Mouse (Mus musculus) CH12.LX (cell line): Measurements from ENCODE around the gene Csrnp1. TPM values are rescaled to one million over a fixed set of nuclear protein-coding genes. Genes with fewer than 3 reads are reported as not detected.

Experiments
- DNase-seq: peaks from one replicate; pipeline ENCODE4 v3.0.0-alpha.2; 2013; ENCODE audit errors: extremely low read depth
- H3K27ac ChIP-seq: 2 replicates; pipeline ENCODE4 v1.5.1; 2012; ENCODE audit warnings: low read depth, mild to moderate bottlenecking, control low read depth, moderate library complexity; ENCODE audit not compliant: insufficient read depth
- H3K27me3 ChIP-seq: replicated peaks from 2 replicates; pipeline ENCODE3; 2012; ENCODE audit warnings: inconsistent platforms
- H3K36me3 ChIP-seq, 2 experiments: replicated peaks in 1 of 2; 2 replicates each; pipeline versions ENCODE3 to v1.6.1; 2012; ENCODE audit warnings: inconsistent platforms in 1 of 2, low read length in 1 of 2, mild to moderate bottlenecking in 1 of 2, mixed read lengths in 1 of 2, moderate library complexity in 1 of 2; ENCODE audit not compliant: control insufficient read depth in 1 of 2, insufficient read depth in 1 of 2
- H3K4me1 ChIP-seq, 2 experiments: 2 replicates each; pipeline ENCODE4 v1.6.1; 2012; ENCODE audit warnings: inconsistent platforms in 1 of 2, moderate library complexity in 1 of 2; ENCODE audit not compliant: insufficient read depth in 2 of 2, control insufficient read depth in 1 of 2
- H3K4me2 ChIP-seq: 2 replicates; pipeline ENCODE4 v1.6.1; 2012; ENCODE audit warnings: low read depth, mild to moderate bottlenecking, control low read depth; ENCODE audit not compliant: poor library complexity, insufficient read depth, severe bottlenecking
- H3K4me3 ChIP-seq, 3 experiments: fragments of 150-350 bp in 1 of 3; sonication (generic) in 1 of 3; replicated peaks in 1 of 3; 2 replicates each; pipeline versions ENCODE3 to v1.5.1; 2011 to 2012; ENCODE audit warnings: low read depth in 2 of 3, low read length in 2 of 3, mild to moderate bottlenecking in 2 of 3, moderate library complexity in 2 of 3, control low read depth in 1 of 3, improper control_type of control experiment in 1 of 3, inconsistent platforms in 1 of 3, mixed read lengths in 1 of 3; ENCODE audit not compliant: poor library complexity in 1 of 3
- H3K79me2 ChIP-seq: replicated peaks from 2 replicates; pipeline ENCODE4 v1.6.1; 2012; ENCODE audit warnings: mild to moderate bottlenecking, moderate library complexity; ENCODE audit not compliant: control insufficient read depth, poor library complexity, insufficient read depth, severe bottlenecking; ENCODE audit errors: extremely low read depth
- H3K9ac ChIP-seq: 2 replicates; pipeline ENCODE4 v1.6.1; 2012; ENCODE audit warnings: low read depth, mild to moderate bottlenecking, control low read depth, moderate library complexity; ENCODE audit not compliant: insufficient read depth
- H3K9me3 ChIP-seq: replicated peaks from 2 replicates; pipeline ENCODE3; 2012; ENCODE audit warnings: low read length, inconsistent platforms, mixed read lengths
- BHLHE40 ChIP-seq: IDR thresholded peaks from 2 replicates; pipeline ENCODE4 v1.6.1; 2011; ENCODE audit warnings: mild to moderate bottlenecking, low read depth, low read length, improper control_type of control experiment
- CHD1 ChIP-seq: IDR thresholded peaks from 2 replicates; pipeline ENCODE4 v1.6.1; 2012; ENCODE audit warnings: low read depth, low read length, improper control_type of control experiment, inconsistent platforms
- CHD2 ChIP-seq: IDR thresholded peaks from 2 replicates; pipeline ENCODE4 v1.6.1; 2011; ENCODE audit warnings: low read length, improper control_type of control experiment
- CTCF ChIP-seq, 2 experiments: IDR thresholded peaks in 1 of 2; conservative IDR thresholded peaks in 1 of 2; 2 replicates each; pipeline ENCODE4 v1.5.1; 2011 to 2012; ENCODE audit warnings: low read depth in 2 of 2, low read length in 2 of 2, improper control_type of control experiment in 1 of 2, inconsistent platforms in 1 of 2, mild to moderate bottlenecking in 1 of 2, moderate library complexity in 1 of 2
- ELF1 ChIP-seq: IDR thresholded peaks from 2 replicates; pipeline ENCODE4 v1.6.1; 2014; ENCODE audit warnings: low read depth, mild to moderate bottlenecking, inconsistent platforms, low read length, improper control_type of control experiment
- EP300 ChIP-seq: IDR thresholded peaks from 2 replicates; pipeline ENCODE4 v1.6.1; 2011; ENCODE audit warnings: low read length, improper control_type of control experiment
- ETS1 ChIP-seq: conservative IDR thresholded peaks from 2 replicates; pipeline ENCODE4 v1.6.1; 2012; ENCODE audit warnings: low read depth, mild to moderate bottlenecking, inconsistent platforms, low read length, improper control_type of control experiment, moderate library complexity
- GABPA ChIP-seq: IDR thresholded peaks from 2 replicates; pipeline ENCODE4 v1.6.1; 2012; ENCODE audit warnings: low read depth, low read length, improper control_type of control experiment, inconsistent platforms; ENCODE audit not compliant: insufficient replicate concordance
- IRF4 ChIP-seq: IDR thresholded peaks from 2 replicates; pipeline ENCODE4 v1.6.1; 2014; ENCODE audit warnings: low read depth, mild to moderate bottlenecking, inconsistent platforms, low read length, improper control_type of control experiment
- JUN ChIP-seq: IDR thresholded peaks from 2 replicates; pipeline ENCODE4 v1.6.1; 2011; ENCODE audit warnings: low read depth, mild to moderate bottlenecking, low read length, improper control_type of control experiment, moderate library complexity; ENCODE audit not compliant: insufficient read depth
- JUND ChIP-seq: conservative IDR thresholded peaks from 2 replicates; pipeline ENCODE4 v1.6.1; 2011; ENCODE audit warnings: low read depth, low read length, improper control_type of control experiment
- KAT2A ChIP-seq: IDR thresholded peaks from 2 replicates; pipeline ENCODE4 v1.6.1; 2012; ENCODE audit warnings: low read length, improper control_type of control experiment, inconsistent platforms; ENCODE audit not compliant: insufficient replicate concordance
- MAFK ChIP-seq: IDR thresholded peaks from 2 replicates; pipeline ENCODE4 v1.6.1; 2011; ENCODE audit warnings: low read length, improper control_type of control experiment; ENCODE audit not compliant: insufficient replicate concordance
- MAX ChIP-seq: IDR thresholded peaks from 2 replicates; pipeline ENCODE4 v1.6.1; 2011; ENCODE audit warnings: low read length, improper control_type of control experiment
- MEF2A ChIP-seq: IDR thresholded peaks from 2 replicates; pipeline ENCODE4 v1.6.1; 2014; ENCODE audit warnings: low read depth, mild to moderate bottlenecking, inconsistent platforms, low read length, improper control_type of control experiment, borderline replicate concordance
- MXI1 ChIP-seq: IDR thresholded peaks from 2 replicates; pipeline ENCODE4 v1.6.1; 2011; ENCODE audit warnings: mild to moderate bottlenecking, low read depth, low read length, improper control_type of control experiment
- PAX5 ChIP-seq: IDR thresholded peaks from 2 replicates; pipeline ENCODE4 v1.6.1; 2012; ENCODE audit warnings: low read length, inconsistent platforms, mixed read lengths
- POLR2A ChIP-seq: IDR thresholded peaks from 2 replicates; pipeline ENCODE4 v1.6.1; 2011; ENCODE audit warnings: low read depth, mild to moderate bottlenecking, improper control_type of control experiment, low read length
- POLR2AphosphoS2 ChIP-seq: IDR thresholded peaks from 2 replicates; pipeline ENCODE4 v1.6.1; 2011; ENCODE audit warnings: low read depth, low read length, improper control_type of control experiment
- RAD21 ChIP-seq: IDR thresholded peaks from 2 replicates; pipeline ENCODE4 v1.6.1; 2011; ENCODE audit warnings: low read depth, mild to moderate bottlenecking, low read length, improper control_type of control experiment, moderate library complexity
- RCOR1 ChIP-seq: conservative IDR thresholded peaks from 2 replicates; pipeline ENCODE4 v1.6.1; 2012; ENCODE audit warnings: low read depth, mild to moderate bottlenecking, inconsistent platforms, low read length, improper control_type of control experiment
- SIN3A ChIP-seq: IDR thresholded peaks from 2 replicates; pipeline ENCODE4 v1.6.1; 2012; ENCODE audit warnings: low read length, improper control_type of control experiment, inconsistent platforms
- TBP ChIP-seq: conservative IDR thresholded peaks from 2 replicates; pipeline ENCODE4 v1.6.1; 2011; ENCODE audit warnings: low read depth, low read length, improper control_type of control experiment
- TCF12 ChIP-seq: IDR thresholded peaks from 2 replicates; pipeline ENCODE4 v1.6.1; 2014; ENCODE audit warnings: low read depth, mild to moderate bottlenecking, inconsistent platforms, low read length, improper control_type of control experiment
- UBTF ChIP-seq: IDR thresholded peaks from 2 replicates; pipeline ENCODE4 v1.6.1; 2012; ENCODE audit warnings: low read depth, mild to moderate bottlenecking, inconsistent platforms, low read length, improper control_type of control experiment, moderate library complexity
- USF1 ChIP-seq: IDR thresholded peaks from 2 replicates; pipeline ENCODE4 v1.6.1; 2014; ENCODE audit warnings: low read depth, mild to moderate bottlenecking, inconsistent platforms, low read length, improper control_type of control experiment
- USF2 ChIP-seq: conservative IDR thresholded peaks from 2 replicates; pipeline ENCODE4 v1.6.1; 2011; ENCODE audit warnings: low read depth, low read length, improper control_type of control experiment
- ZC3H11A ChIP-seq: IDR thresholded peaks from 2 replicates; pipeline ENCODE4 v1.6.1; 2012; ENCODE audit warnings: low read depth, mild to moderate bottlenecking, inconsistent platforms, low read length, improper control_type of control experiment
- ZKSCAN1 ChIP-seq: IDR thresholded peaks from 2 replicates; pipeline ENCODE4 v1.6.1; 2012; ENCODE audit warnings: low read depth, inconsistent platforms, low read length, improper control_type of control experiment, borderline replicate concordance
- ZMIZ1 ChIP-seq: IDR thresholded peaks from 2 replicates; pipeline ENCODE4 v1.6.1; 2012; ENCODE audit warnings: low read depth, mild to moderate bottlenecking, inconsistent platforms, low read length, improper control_type of control experiment
- ZNF384 ChIP-seq: IDR thresholded peaks from 2 replicates; pipeline ENCODE4 v1.6.1; 2012; ENCODE audit warnings: low read depth, low read length, improper control_type of control experiment, inconsistent platforms
- dilution Hi-C: fragments of 300-500 bp; cut with MboI; formaldehyde crosslinking; loops from 2 replicates; pipeline ENCODE4 v1.14.3; 2020; ENCODE audit warnings: low sequenced_read_pairs; ENCODE audit not compliant: extremely low pct_unique_long_range_greater_than_20kb, extremely low pct_ligation_motif_present
- in situ Hi-C: fragments of 300-500 bp; cut with MboI; formaldehyde crosslinking; loops from 3 replicates; pipeline ENCODE4 v1.14.3; 2019; ENCODE audit warnings: low sequenced_read_pairs, low pct_ligation_motif_present, low pct_unique_long_range_greater_than_20kb, mixed read lengths
- polyA plus RNA-seq: library from polyadenylated mRNA; unstranded; fragments of >175 nt; gene quantifications from 2 replicates; pipeline ENCODE4 v1.2.1, GENCODE M21; 2012; ENCODE audit warnings: low read depth; ENCODE audit not compliant: insufficient read length
- total RNA-seq, 2 experiments: library from RNA; depleted of rRNA; stranded (reverse); fragments of 300-350 nt in 1 of 2; fragments of >200 nt in 1 of 2; gene quantifications; 2 replicates each; pipeline ENCODE4 v1.2.3; 2012 to 2014

Gene Csrnp1
- total and polyA plus RNA-seq, 3 experiments = 7.8 to 15.5 (median 8.6) TPM

GRCm38 (mm10) chr9:120002893-120003292 lies 18.4 kb upstream of the Csrnp1 start:
- H3K79me2 ChIP-seq = no peaks in the 10 kb centered on the region
- in situ Hi-C loops = no loop called here
- dilution Hi-C loops = no loop called here
- H3K4me3 ChIP-seq = no peak overlapping the region
- no peak for TF ChIP-seq RCOR1
- TF ChIP-seq ZKSCAN1 = no peak
- TF ChIP-seq RAD21 = no peak
- no peak for TF ChIP-seq PAX5
- no peak for TF ChIP-seq JUND
- no peak for TF ChIP-seq CHD2
- no peak for TF ChIP-seq POLR2A
- TF ChIP-seq EP300 = no peak
- TF ChIP-seq UBTF = no peak
- TF ChIP-seq TBP = no peak
- TF ChIP-seq USF1 = no peak
- TF ChIP-seq SIN3A = no peak
- TF ChIP-seq ETS1 = no peak
- no peak for TF ChIP-seq TCF12
- no peak for TF ChIP-seq JUN
- TF ChIP-seq BHLHE40 = no peak
- TF ChIP-seq POLR2AphosphoS2 = no peak
- H3K27ac ChIP-seq = no peak overlapping the region
- H3K9ac ChIP-seq = no peak overlapping the region
- peaks cover 24% of the 10 kb centered on the region for H3K27me3 ChIP-seq
- peaks cover 9% of the 10 kb centered on the region in 2 experiments; a peak in 2 of 4 replicates for H3K4me1 ChIP-seq
- no peaks in the 10 kb centered on the region for H3K36me3 ChIP-seq
- no peak overlapping the region for H3K4me2 ChIP-seq
- DNase-seq = no peak
- peaks cover 10% of the 10 kb centered on the region for H3K9me3 ChIP-seq

- no peak overlapping the region for H3K4me3 ChIP-seq
- peaks cover 23% of the 10 kb centered on the region for H3K27me3 ChIP-seq
- no peak overlapping the region for H3K27ac ChIP-seq
- dilution Hi-C loops (no loop called here), in situ Hi-C loops (no loop called here)
- no peak for DNase-seq
- H3K9ac ChIP-seq = no peak overlapping the region; the same call in 1 of the 2 replicates
- H3K4me2 ChIP-seq = peak overlapping the region; percentile 76
- no peaks in the 10 kb centered on the region for H3K79me2 ChIP-seq
- H3K4me1 ChIP-seq = peaks cover 9% of the 10 kb centered on the region in 2 experiments; a peak in 2 of 4 replicates
- H3K9me3 ChIP-seq = peaks cover 2% of the 10 kb centered on the region
- no peaks in the 10 kb centered on the region for H3K36me3 ChIP-seq
- TF ChIP-seq KAT2A (no peak), MEF2A (0 out of 2 replicates have a peak, but pooled peaks have one; percentile 58), USF2 (no peak), TBP (no peak), GABPA (no peak), CHD2 (no peak), ZMIZ1 (0 out of 2 replicates have a peak, but pooled peaks have one; percentile 37), ZC3H11A (no peak), MXI1 (0 out of 2 replicates have a peak, but pooled peaks have one; percentile 1), ZKSCAN1 (no peak), CTCF (conservative IDR thresholded peaks at IDR 0.05 in 1 of 2, IDR thresholded peaks at IDR 0.05 in 1 of 2; ENCODE audit: low read depth in 2 of 2, low read length in 2 of 2) (no peak), CHD1 (no peak), MAFK (no peak), POLR2A (peak; percentile 33; the same call in 1 of the 2 replicates), ELF1 (no peak; the same call in 1 of the 2 replicates), JUN (no peak), ETS1 (peak; percentile 69), PAX5 (no peak), MAX (no peak), JUND (no peak), TCF12 (peak; percentile 53; the same call in 1 of the 2 replicates), RCOR1 (no peak), IRF4 (peak; percentile 68), ZNF384 (no peak)
These were observed 17.7 kb upstream of the Csrnp1 start for GRCm38 (mm10) chr9:120001945-120002725.
